Mouse (Mus musculus): ENCODE results near the gene Nf2. TPM values are rescaled to one million over a fixed set of nuclear protein-coding genes. Genes with fewer than 3 reads are reported as not detected.
"Not testable (repeated sequence)": the region's sequence is repeated elsewhere in the genome, so short reads cannot be mapped to it uniquely, and the experiment has no call there.

Nf2 gene
- polyA plus RNA-seq, 1 experiment from 2014 or later, result 72.1 TPM

GRCm38 (mm10) chr11:4833295-4833939 lies 15.9 kb downstream of the Nf2 start:
- Histone ChIP-seq H3K27me3 (no peaks in the 10 kb centered on the region), H3K4me3 (replicated peaks) (no peak overlapping the region), H3K9me3 (no peaks in the 10 kb centered on the region), H3K9ac (no peak overlapping the region), H3K4me1 (no peaks in the 10 kb centered on the region), H3K27ac (no peak overlapping the region), H3K4me2 (no peak overlapping the region), H3K36me3 (replicated peaks) (no peaks in the 10 kb centered on the region)
- ATAC-seq (ENCODE audit: low FRiP score), result no peak
- WGBS, result 77% methylated on average over 3 of the region's 3 CpGs

- H3K4me2 ChIP-seq, result no peak overlapping the region
- H3K27me3 ChIP-seq, result no peaks in the 10 kb centered on the region
- H3K36me3 ChIP-seq (replicated peaks), result no peaks in the 10 kb centered on the region
- no peak for ATAC-seq (ENCODE audit: low FRiP score)
- no peak overlapping the region for H3K27ac ChIP-seq
- no peak overlapping the region for H3K4me3 ChIP-seq (replicated peaks)
- no peaks in the 10 kb centered on the region for H3K4me1 ChIP-seq
- H3K9me3 ChIP-seq, result no peaks in the 10 kb centered on the region
- H3K9ac ChIP-seq, result no peak overlapping the region
These were observed 18.3 kb downstream of the Nf2 start for GRCm38 (mm10) chr11:4831066-4831465.

- Histone ChIP-seq H3K4me3 (replicated peaks) (no peak overlapping the region), H3K4me2 (no peak overlapping the region), H3K9ac (no peak overlapping the region), H3K36me3 (replicated peaks) (no peaks in the 10 kb centered on the region), H3K4me1 (no peaks in the 10 kb centered on the region), H3K27me3 (no peaks in the 10 kb centered on the region), H3K27ac (no peak overlapping the region), H3K9me3 (no peaks in the 10 kb centered on the region)
- no peak for ATAC-seq (ENCODE audit: low FRiP score)
- 88% methylated on average over 2 of the region's 2 CpGs for WGBS
These were observed 21.4 kb downstream of the Nf2 start for GRCm38 (mm10) chr11:4827916-4828315.

- no peaks in the 10 kb centered on the region for H3K36me3 ChIP-seq (replicated peaks)
- no peak overlapping the region for H3K4me2 ChIP-seq
- H3K4me1 ChIP-seq, result no peaks in the 10 kb centered on the region
- no peak overlapping the region for H3K9ac ChIP-seq
- no peak overlapping the region for H3K27ac ChIP-seq
- no peak overlapping the region for H3K4me3 ChIP-seq (replicated peaks)
- no peaks in the 10 kb centered on the region for H3K9me3 ChIP-seq
- ATAC-seq (ENCODE audit: low FRiP score), result no peak
- H3K27me3 ChIP-seq, result no peaks in the 10 kb centered on the region
These were observed 22.0 kb downstream of the Nf2 start for GRCm38 (mm10) chr11:4827340-4827739.

- WGBS, result 95% methylated on average over 3 of the region's 3 CpGs
- ATAC-seq (ENCODE audit: low FRiP score), result no peak
- H3K4me3 ChIP-seq (replicated peaks), result no peak overlapping the region
- no peak overlapping the region for H3K27ac ChIP-seq
- no peak overlapping the region for H3K4me2 ChIP-seq
- no peaks in the 10 kb centered on the region for H3K27me3 ChIP-seq
- H3K4me1 ChIP-seq, result 0 out of 2 replicates have a peak, but pooled peaks cover 2% of the 10 kb centered on the region
- no peaks in the 10 kb centered on the region for H3K36me3 ChIP-seq (replicated peaks)
- no peak overlapping the region for H3K9ac ChIP-seq
- H3K9me3 ChIP-seq, result no peaks in the 10 kb centered on the region
These were observed 23.1 kb downstream of the Nf2 start for GRCm38 (mm10) chr11:4826152-4826778.

GRCm38 (mm10) chr11:4823655-4824312 lies 25.6 kb downstream of the Nf2 start:
- 0 out of 2 replicates have a peak, but pooled peaks cover 2% of the 10 kb centered on the region for H3K4me1 ChIP-seq
- WGBS, result 91% methylated on average over 6 of the region's 6 CpGs
- no peak overlapping the region for H3K4me2 ChIP-seq
- H3K9ac ChIP-seq, result no peak overlapping the region
- no peaks in the 10 kb centered on the region for H3K36me3 ChIP-seq (replicated peaks)
- H3K4me3 ChIP-seq (replicated peaks), result no peak overlapping the region
- no peak overlapping the region for H3K27ac ChIP-seq
- no peaks in the 10 kb centered on the region for H3K9me3 ChIP-seq
- no peak for ATAC-seq (ENCODE audit: low FRiP score)
- no peaks in the 10 kb centered on the region for H3K27me3 ChIP-seq

GRCm38 (mm10) chr11:4822446-4822842 lies 26.9 kb downstream of the Nf2 start:
- 96% methylated on average over 4 of the region's 4 CpGs for WGBS
- H3K4me3 ChIP-seq (replicated peaks), result not testable (repeated sequence)

GRCm38 (mm10) chr11:4821492-4822445 lies 27.6 kb downstream of the Nf2 start:
- Histone ChIP-seq H3K4me3 (replicated peaks) (no peak overlapping the region), H3K9me3 (no peaks in the 10 kb centered on the region), H3K27ac (no peak overlapping the region), H3K9ac (no peak overlapping the region), H3K4me2 (no peak overlapping the region), H3K36me3 (replicated peaks) (no peaks in the 10 kb centered on the region), H3K27me3 (no peaks in the 10 kb centered on the region), H3K4me1 (0 out of 2 replicates have a peak, but pooled peaks cover 2% of the 10 kb centered on the region)
- WGBS, result 45% methylated on average over 7 of the region's 7 CpGs
- no peak; the same call in 1 of the 2 replicates for ATAC-seq (ENCODE audit: low FRiP score)

More at GRCm38 (mm10) chr11:4822446-4822842, 26.9 kb downstream of the Nf2 start:
- H3K4me2 ChIP-seq; H3K4me1 ChIP-seq; H3K9me3 ChIP-seq; H3K27ac ChIP-seq; H3K27me3 ChIP-seq; ATAC-seq (ENCODE audit: low FRiP score); H3K36me3 ChIP-seq (replicated peaks); H3K9ac ChIP-seq: not testable (repeated sequence)

GRCm38 (mm10) chr11:4814507-4815450 lies 34.6 kb downstream of the Nf2 start:
- H3K4me3 ChIP-seq (replicated peaks), result no peak overlapping the region
- WGBS, result 87% methylated on average over 7 of the region's 7 CpGs
- H3K36me3 ChIP-seq (replicated peaks), result 0 out of 2 replicates have a peak, but pooled peaks cover 5% of the 10 kb centered on the region
- H3K27ac ChIP-seq, result no peak overlapping the region
- H3K9ac ChIP-seq, result no peak overlapping the region
- H3K9me3 ChIP-seq, result no peaks in the 10 kb centered on the region
- no peaks in the 10 kb centered on the region for H3K27me3 ChIP-seq
- ATAC-seq (ENCODE audit: low FRiP score), result no peak
- H3K4me2 ChIP-seq, result no peak overlapping the region
- no peaks in the 10 kb centered on the region for H3K4me1 ChIP-seq

- no peak for ATAC-seq (ENCODE audit: low FRiP score)
These were observed 41.0 kb downstream of the Nf2 start for GRCm38 (mm10) chr11:4808311-4808710.

GRCm38 (mm10) chr11:4806031-4806715 lies 43.2 kb downstream of the Nf2 start:
- Histone ChIP-seq H3K36me3 (replicated peaks) (peaks cover 14% of the 10 kb centered on the region), H3K4me1 (peaks cover 15% of the 10 kb centered on the region; the same call in 1 of the 2 replicates), H3K27me3 (peaks cover 23% of the 10 kb centered on the region), H3K4me2 (no peak overlapping the region), H3K9ac (no peak overlapping the region), H3K27ac (no peak overlapping the region), H3K9me3 (no peaks in the 10 kb centered on the region), H3K4me3 (replicated peaks) (no peak overlapping the region)
- ATAC-seq (ENCODE audit: low FRiP score), result no peak
- WGBS, result 89% methylated on average over 6 of the region's 6 CpGs

More at GRCm38 (mm10) chr11:4808311-4808710, 41.0 kb downstream of the Nf2 start:
- Histone ChIP-seq H3K9ac (no peak overlapping the region), H3K27me3 (peaks cover 23% of the 10 kb centered on the region), H3K4me3 (replicated peaks) (no peak overlapping the region), H3K27ac (no peak overlapping the region), H3K9me3 (no peaks in the 10 kb centered on the region), H3K4me1 (peaks cover 9% of the 10 kb centered on the region; the same call in 1 of the 2 replicates), H3K4me2 (no peak overlapping the region), H3K36me3 (replicated peaks) (peaks cover 8% of the 10 kb centered on the region)
- 80% methylated on average over 6 of the region's 6 CpGs for WGBS

Measured in forebrain, embryonic 12.5 days (tissue).